ENCODE assay signal across 26 mouse cellular contexts in genomic region chr11:32160341-32160740, GRCm38 (mm10). TPM values are rescaled to one million over a fixed set of nuclear protein-coding genes. Genes with fewer than 3 reads are reported as not detected.
DNase-seq lines count a peak whose midpoint lies in the region; ATAC-seq and TF ChIP-seq lines count a peak whose summit lies in the region.
"Had no signal": no experiment of that assay in that cellular context is flagged by ENCODE, and none has a peak within 500 bp of the region (broad histone marks: within the 10 kb centered on the region; RNA-seq: fewer than 3 reads in every experiment).

No protein-coding gene starts in this region.

- peaks cover 2% of the 10 kb centered on the region; the same call in 1 of the 2 replicates for H3K27me3 ChIP-seq in forebrain, embryonic 11.5 days (ENCODE audit: control insufficient read depth, insufficient read depth, low read length)
- peaks cover 31% of the 10 kb centered on the region for H3K27me3 ChIP-seq in forebrain, embryonic 10.5 days (ENCODE audit: poor library complexity, severe bottlenecking)
- H3K27me3 ChIP-seq in hindbrain, embryonic 15.5 days = no peaks in the 10 kb centered on the region
- H3K27me3 ChIP-seq in hindbrain, postnatal 0 days (ENCODE audit: insufficient read depth, low read length) = no peaks in the 10 kb centered on the region
- H3K27me3 ChIP-seq in forebrain, embryonic 14.5 days (replicated peaks; ENCODE audit: control insufficient read depth, insufficient read depth, low read length) = no peaks in the 10 kb centered on the region
- no peaks in the 10 kb centered on the region for H3K27me3 ChIP-seq in midbrain, embryonic 13.5 days
- H3K27me3 ChIP-seq: hindbrain, embryonic 12.5 days had no signal

- H3K9me3 ChIP-seq in forebrain, embryonic 11.5 days (ENCODE audit: control insufficient read depth, low read length) = no peaks in the 10 kb centered on the region
- 0 out of 2 replicates have a peak, but pooled peaks cover 4% of the 10 kb centered on the region for H3K9me3 ChIP-seq in forebrain, embryonic 10.5 days
- H3K9me3 ChIP-seq in hindbrain, embryonic 15.5 days = no peaks in the 10 kb centered on the region
- no peaks in the 10 kb centered on the region for H3K9me3 ChIP-seq in hindbrain, postnatal 0 days (ENCODE audit: low read length)
- no peaks in the 10 kb centered on the region for H3K9me3 ChIP-seq in forebrain, embryonic 14.5 days (replicated peaks; ENCODE audit: control insufficient read depth, low read length)
- no peaks in the 10 kb centered on the region for H3K9me3 ChIP-seq in midbrain, embryonic 13.5 days
- H3K9me3 ChIP-seq: embryonic facial prominence, embryonic 12.5 days; hindbrain, embryonic 12.5 days; limb, embryonic 12.5 days; liver, embryonic 12.5 days had no signal

- peak; percentile 48 for DNase-seq in forebrain, embryonic 11.5 days (ENCODE audit: low spot score)
- no peak for DNase-seq in forebrain, embryonic 10.5 days (ENCODE audit: extremely low spot score, low spot score)
- no peak for DNase-seq in hindbrain, postnatal 0 days (ENCODE audit: low spot score)
- no peak for DNase-seq in forebrain, embryonic 14.5 days (ENCODE audit: low spot score)
- DNase-seq in lung, postnatal 36 days = no peak
- DNase-seq: adrenal gland, adult 8-10 months; cerebellum, adult 18-20 months; cerebellum, postnatal 25 days; gastrocnemius, adult 2 months; lung, adult 18-20 months; lung, postnatal 10 days; thymus, postnatal 14 days had no signal

- H3K9ac ChIP-seq in forebrain, embryonic 11.5 days (ENCODE audit: low read length) = no peak overlapping the region
- H3K9ac ChIP-seq in hindbrain, embryonic 15.5 days = no peak overlapping the region
- no peak overlapping the region for H3K9ac ChIP-seq in hindbrain, postnatal 0 days (replicated peaks; ENCODE audit: low read length)
- no peak overlapping the region; the same call in 1 of the 2 replicates for H3K9ac ChIP-seq in forebrain, embryonic 14.5 days (ENCODE audit: low read length)
- H3K9ac ChIP-seq in midbrain, embryonic 13.5 days (replicated peaks) = no peak overlapping the region
- H3K9ac ChIP-seq: embryonic facial prominence, embryonic 12.5 days; hindbrain, embryonic 12.5 days; limb, embryonic 12.5 days; liver, embryonic 12.5 days had no signal

- H3K36me3 ChIP-seq in forebrain, embryonic 11.5 days (ENCODE audit: control insufficient read depth, insufficient read depth, low read length) = no peaks in the 10 kb centered on the region
- H3K36me3 ChIP-seq in forebrain, embryonic 10.5 days (replicated peaks) = no peaks in the 10 kb centered on the region
- no peaks in the 10 kb centered on the region for H3K36me3 ChIP-seq in hindbrain, embryonic 15.5 days
- H3K36me3 ChIP-seq in hindbrain, postnatal 0 days (ENCODE audit: insufficient read depth, low read length) = no peaks in the 10 kb centered on the region
- H3K36me3 ChIP-seq in forebrain, embryonic 14.5 days (ENCODE audit: control insufficient read depth, insufficient read depth, low read length) = no peaks in the 10 kb centered on the region
- H3K36me3 ChIP-seq in midbrain, embryonic 13.5 days = no peaks in the 10 kb centered on the region
- H3K36me3 ChIP-seq: embryonic facial prominence, embryonic 12.5 days; hindbrain, embryonic 12.5 days; limb, embryonic 12.5 days; liver, embryonic 12.5 days had no signal

- 83% methylated on average over 7 of the region's 7 CpGs for WGBS in forebrain, embryonic 11.5 days
- WGBS in forebrain, embryonic 10.5 days = 81% methylated on average over 7 of the region's 7 CpGs
- 70% methylated on average over 7 of the region's 7 CpGs for WGBS in hindbrain, embryonic 15.5 days
- 68% methylated on average over 7 of the region's 7 CpGs for WGBS in hindbrain, postnatal 0 days
- WGBS in forebrain, embryonic 14.5 days = 69% methylated on average over 7 of the region's 7 CpGs
- WGBS in midbrain, embryonic 13.5 days = 67% methylated on average over 7 of the region's 7 CpGs

- no peak overlapping the region for H3K27ac ChIP-seq in forebrain, embryonic 11.5 days (ENCODE audit: low read depth, low read length)
- no peak overlapping the region for H3K27ac ChIP-seq in forebrain, embryonic 10.5 days
- H3K27ac ChIP-seq in hindbrain, embryonic 15.5 days (replicated peaks) = peak overlapping the region; percentile 88; the same call in 1 of the 2 replicates
- no peak overlapping the region; the same call in 1 of the 2 replicates for H3K27ac ChIP-seq in hindbrain, postnatal 0 days
- peak overlapping the region; percentile 90; the same call in 1 of the 2 replicates for H3K27ac ChIP-seq in forebrain, embryonic 14.5 days (ENCODE audit: low read depth, low read length)
- peak overlapping the region; percentile 94; the same call in 1 of the 2 replicates for H3K27ac ChIP-seq in midbrain, embryonic 13.5 days
- H3K27ac ChIP-seq: embryonic facial prominence, embryonic 12.5 days; gastrocnemius, adult 2 months; hindbrain, embryonic 12.5 days; limb, embryonic 12.5 days; liver, embryonic 12.5 days had no signal

- TF ChIP-seq CTCF in hindbrain, postnatal 0 days (IDR thresholded peaks at IDR 0.05; ENCODE audit: low read depth) = no peak

- H3K4me2 ChIP-seq in forebrain, embryonic 11.5 days (ENCODE audit: low read depth, low read length, severe bottlenecking) = no peak overlapping the region
- no peak overlapping the region for H3K4me2 ChIP-seq in hindbrain, embryonic 15.5 days
- no peak overlapping the region for H3K4me2 ChIP-seq in hindbrain, postnatal 0 days (ENCODE audit: low read depth, low read length)
- no peak overlapping the region for H3K4me2 ChIP-seq in forebrain, embryonic 14.5 days (ENCODE audit: low read length)
- no peak overlapping the region for H3K4me2 ChIP-seq in midbrain, embryonic 13.5 days (replicated peaks)
- H3K4me2 ChIP-seq: embryonic facial prominence, embryonic 12.5 days; heart, embryonic 11.5 days; hindbrain, embryonic 12.5 days; limb, embryonic 12.5 days; liver, embryonic 12.5 days had no signal

- H3K4me3 ChIP-seq in forebrain, embryonic 11.5 days (ENCODE audit: low read depth, low read length) = no peak overlapping the region
- H3K4me3 ChIP-seq in forebrain, embryonic 10.5 days = no peak overlapping the region
- no peak overlapping the region for H3K4me3 ChIP-seq in hindbrain, embryonic 15.5 days
- no peak overlapping the region for H3K4me3 ChIP-seq in hindbrain, postnatal 0 days (ENCODE audit: low read length)
- no peak overlapping the region for H3K4me3 ChIP-seq in forebrain, embryonic 14.5 days (ENCODE audit: low read depth, low read length)
- no peak overlapping the region for H3K4me3 ChIP-seq in midbrain, embryonic 13.5 days (replicated peaks)
- H3K4me3 ChIP-seq: embryonic facial prominence, embryonic 12.5 days; gastrocnemius, adult 2 months; hindbrain, embryonic 12.5 days; limb, embryonic 12.5 days; liver, embryonic 12.5 days had no signal

- no peak for ATAC-seq in forebrain, embryonic 11.5 days (replicated peaks; ENCODE audit: low FRiP score)
- ATAC-seq in hindbrain, embryonic 15.5 days (ENCODE audit: low FRiP score, low read depth) = no peak
- no peak for ATAC-seq in hindbrain, postnatal 0 days
- ATAC-seq in forebrain, embryonic 14.5 days = no peak
- no peak for ATAC-seq in midbrain, embryonic 13.5 days
- ATAC-seq in frontal cortex, adult (ENCODE audit: low TSS enrichment) = no peak
- ATAC-seq: activated CD4-positive, CD25-positive, alpha-beta regulatory T cell, adult 4 months; intestine, postnatal 0 days; liver, embryonic 12.5 days had no signal

- peaks cover 10% of the 10 kb centered on the region; the same call in 1 of the 2 replicates for H3K4me1 ChIP-seq in forebrain, embryonic 11.5 days (replicated peaks; ENCODE audit: control insufficient read depth, insufficient read depth, low read length)
- peaks cover 42% of the 10 kb centered on the region for H3K4me1 ChIP-seq in forebrain, embryonic 10.5 days
- H3K4me1 ChIP-seq in hindbrain, embryonic 15.5 days (replicated peaks) = peaks cover 41% of the 10 kb centered on the region
- H3K4me1 ChIP-seq in hindbrain, postnatal 0 days (ENCODE audit: insufficient read depth, low read length) = peaks cover 5% of the 10 kb centered on the region; the same call in 1 of the 2 replicates
- peaks cover 43% of the 10 kb centered on the region for H3K4me1 ChIP-seq in forebrain, embryonic 14.5 days (ENCODE audit: control insufficient read depth, insufficient read depth, low read length)
- peaks cover 46% of the 10 kb centered on the region for H3K4me1 ChIP-seq in midbrain, embryonic 13.5 days (replicated peaks)

RNA-seq across cellular contexts. Expression of gene Il9r, which starts 39.7 kb away (rescaled TPM):
- polyA plus RNA-seq in forebrain, embryonic 11.5 days (2014; fragmentation: Nextera tagmentation; extraction: Ambion mirVana) = not detected in 2 replicates
- not detected in 2 replicates for polyA plus RNA-seq in forebrain, embryonic 10.5 days (2016; fragmentation: Nextera tagmentation; extraction: Ambion mirVana)
- polyA plus RNA-seq in hindbrain, embryonic 15.5 days (2015; fragmentation: Nextera tagmentation; extraction: Ambion mirVana) = not detected in 2 replicates
- total RNA-seq in hindbrain, postnatal 0 days (2014; rRNA removed) = not detected in 2 replicates
- polyA plus RNA-seq in hindbrain, postnatal 0 days (2015; fragmentation: Nextera tagmentation; extraction: Ambion mirVana) = not detected in 2 replicates
- polyA plus RNA-seq in forebrain, embryonic 14.5 days (2014; fragmentation: Nextera tagmentation; extraction: Ambion mirVana) = not detected in 2 replicates
- not detected in 2 replicates for polyA plus RNA-seq in midbrain, embryonic 13.5 days (2015; fragmentation: Nextera tagmentation; extraction: Ambion mirVana)
- total RNA-seq: gastrocnemius, adult 2 months; layer of hippocampus, postnatal 14 days; left cerebral cortex, postnatal 10 days had no signal
- polyA plus RNA-seq: embryonic facial prominence, embryonic 12.5 days; frontal cortex, adult 2 months; heart, embryonic 11.5 days; hindbrain, embryonic 12.5 days; intestine, postnatal 0 days; kidney, embryonic 16.5 days had no signal

RNA-seq across cellular contexts. Expression of gene Snrnp25, which starts 44.9 kb away (rescaled TPM):
- 86.2 and 92.7 TPM in 2 replicates for polyA plus RNA-seq in forebrain, embryonic 11.5 days (2014; fragmentation: Nextera tagmentation; extraction: Ambion mirVana)
- 118 and 120 TPM in 2 replicates for polyA plus RNA-seq in forebrain, embryonic 10.5 days (2016; fragmentation: Nextera tagmentation; extraction: Ambion mirVana)
- 49.5 and 50.4 TPM in 2 replicates for polyA plus RNA-seq in hindbrain, embryonic 15.5 days (2015; fragmentation: Nextera tagmentation; extraction: Ambion mirVana)
- 18.1 and 21.7 TPM in 2 replicates for total RNA-seq in hindbrain, postnatal 0 days (2014; rRNA removed)
- 52.6 and 61.3 TPM in 2 replicates for polyA plus RNA-seq in hindbrain, postnatal 0 days (2015; fragmentation: Nextera tagmentation; extraction: Ambion mirVana)
- polyA plus RNA-seq in forebrain, embryonic 14.5 days (2014; fragmentation: Nextera tagmentation; extraction: Ambion mirVana) = 59.8 and 67.0 TPM in 2 replicates
- 46.5 and 46.6 TPM in 2 replicates for polyA plus RNA-seq in midbrain, embryonic 13.5 days (2015; fragmentation: Nextera tagmentation; extraction: Ambion mirVana)

Comparison
In these comparisons a context has a peak if more than half of its experiments do, and no peak if none do; other contexts are left out.
1. H3K27ac ChIP-seq: peak in hindbrain, embryonic 15.5 days (single experiment), forebrain, embryonic 14.5 days (single experiment) and midbrain, embryonic 13.5 days (single experiment); none in forebrain, embryonic 11.5 days (single experiment), forebrain, embryonic 10.5 days (single experiment) and hindbrain, postnatal 0 days (single experiment).